Mouse (Mus musculus) left cerebral cortex, postnatal 4 days (tissue): Measurements from ENCODE around the gene Mark3. TPM values are rescaled to one million over a fixed set of nuclear protein-coding genes. Genes with fewer than 3 reads are reported as not detected.

Experiments used
- DNase-seq: peaks from one replicate; pipeline ENCODE4 v3.0.0-alpha.2; 2022
- intact Hi-C: fragments of 180-260 bp; cut with DNase I; formaldehyde crosslinking; loops from one replicate; pipeline ENCODE4 v1.15.1; 2025
- total RNA-seq, 2 experiments: library from RNA; stranded (reverse); gene quantifications; 2 replicates each; pipeline ENCODE4 v1.2.3; 2021

The Mark3 gene
- total RNA-seq, 2 experiments from 2014 or later, result 139 to 141 TPM

GRCm38 (mm10) chr12:111672176-111672575 is 97.9 kb downstream of the Mark3 start, which contains the start of gene Ckb:
Ckb (minus strand) TSS chr12:111672338.
- DNase-seq, result peak; percentile 93
- intact Hi-C loops, result no loop called here

GRCm38 (mm10) chr12:111672581-111672980 is 98.3 kb downstream of the Mark3 start:
- intact Hi-C loops, result no loop called here
- DNase-seq, result no peak

GRCm38 (mm10) chr12:111674850-111675486 is 100.6 kb downstream of the Mark3 start:
- intact Hi-C loops, result no loop called here
- no peak for DNase-seq

GRCm38 (mm10) chr12:111675797-111676580 is 101.7 kb downstream of the Mark3 start:
- DNase-seq, result no peak
- intact Hi-C loops, result no loop called here

GRCm38 (mm10) chr12:111677421-111677820 is 103.1 kb downstream of the Mark3 start:
- no peak for DNase-seq
- intact Hi-C loops, result no loop called here

- intact Hi-C loops, result no loop called here
- DNase-seq, result peak; percentile 93
Observed at GRCm38 (mm10) chr12:111677882-111678669, 103.8 kb downstream of the Mark3 start, which contains the start of gene Trmt61a. Trmt61a (plus strand) TSS chr12:111678105.

GRCm38 (mm10) chr12:111678670-111678933 is 104.3 kb downstream of the Mark3 start:
- DNase-seq, result no peak
- intact Hi-C loops, result no loop called here

- no peak for DNase-seq
- intact Hi-C loops, result no loop called here
Observed at GRCm38 (mm10) chr12:111678997-111679396, 104.7 kb downstream of the Mark3 start.

- DNase-seq, result no peak
- intact Hi-C loops, result no loop called here
Observed at GRCm38 (mm10) chr12:111680661-111681060, 106.3 kb downstream of the Mark3 start.

- peak; percentile 72 for DNase-seq
- intact Hi-C loops, result no loop called here
Observed at GRCm38 (mm10) chr12:111681305-111681704, 107.0 kb downstream of the Mark3 start.

GRCm38 (mm10) chr12:111682003-111682402 is 107.7 kb downstream of the Mark3 start:
- no peak for DNase-seq

GRCm38 (mm10) chr12:111682806-111683205 is 108.5 kb downstream of the Mark3 start:
- DNase-seq, result no peak
- intact Hi-C loops, result no loop called here

More at GRCm38 (mm10) chr12:111682003-111682402, 107.7 kb downstream of the Mark3 start:
- intact Hi-C loops, result no loop called here

- intact Hi-C loops, result no loop called here
- DNase-seq, result no peak
Observed at GRCm38 (mm10) chr12:111686390-111686789, 112.1 kb downstream of the Mark3 start.

GRCm38 (mm10) chr12:111687350-111688068 is 113.2 kb downstream of the Mark3 start:
- intact Hi-C loops, result no loop called here

GRCm38 (mm10) chr12:111688069-111688428 is 113.7 kb downstream of the Mark3 start:
- peak; percentile 42 for DNase-seq
- intact Hi-C loops, result no loop called here

More at GRCm38 (mm10) chr12:111687350-111688068, 113.2 kb downstream of the Mark3 start:
- peak; percentile 92 for DNase-seq

GRCm38 (mm10) chr12:111689426-111689825 is 115.1 kb downstream of the Mark3 start:
- DNase-seq, result no peak

GRCm38 (mm10) chr12:111691346-111691872 is 117.1 kb downstream of the Mark3 start:
- peak; percentile 58 for DNase-seq
- intact Hi-C loops, result no loop called here

More at GRCm38 (mm10) chr12:111689426-111689825, 115.1 kb downstream of the Mark3 start:
- intact Hi-C loops, result no loop called here

- DNase-seq, result no peak
- intact Hi-C loops, result no loop called here
Observed at GRCm38 (mm10) chr12:111692899-111693298, 118.6 kb downstream of the Mark3 start.

GRCm38 (mm10) chr12:111693341-111694270 is 119.3 kb downstream of the Mark3 start:
- intact Hi-C loops, result no loop called here
- peak; percentile 88 for DNase-seq
